Mouse (Mus musculus): ENCODE data around the gene Zfp853.
A peak's percentile ranks its signal among the peaks of the same experiment; 100 is the strongest.

The Zfp853 gene

GRCm38 (mm10) chr5:143252039-143252438, 41.4 kb downstream of the Zfp853 start:
- peak; percentile 51 for DNase-seq

GRCm38 (mm10) chr5:143244926-143245325, 48.5 kb downstream of the Zfp853 start:
- no peak for DNase-seq
